Mouse (Mus musculus) heart, postnatal 4 days (tissue): ENCODE results near the gene Mpped1. TPM values are rescaled to one million over a fixed set of nuclear protein-coding genes. Genes with fewer than 3 reads are reported as not detected.

Experiments
- DNase-seq: peaks from one replicate; pipeline ENCODE4 v3.0.0; 2021
- total RNA-seq, 2 experiments: library from RNA; stranded (reverse); gene quantifications; 2 replicates each; pipeline ENCODE4 v1.2.3; 2021

Gene Mpped1
- total RNA-seq, 2 experiments from 2014 or later = not detected

GRCm38 (mm10) chr15:83796924-83797323 lies 17.7 kb downstream of the Mpped1 start:
- no peak for DNase-seq

- no peak for DNase-seq
Observed at GRCm38 (mm10) chr15:83798964-83799363, 19.7 kb downstream of the Mpped1 start.

- no peak for DNase-seq
Observed at GRCm38 (mm10) chr15:83801011-83801410, 21.7 kb downstream of the Mpped1 start.

GRCm38 (mm10) chr15:83814106-83814505 lies 34.8 kb downstream of the Mpped1 start:
- DNase-seq = no peak

GRCm38 (mm10) chr15:83828011-83828410 lies 48.7 kb downstream of the Mpped1 start:
- no peak for DNase-seq

GRCm38 (mm10) chr15:83829226-83829625 lies 50.0 kb downstream of the Mpped1 start:
- DNase-seq = no peak

GRCm38 (mm10) chr15:83832265-83832664 lies 53.0 kb downstream of the Mpped1 start:
- DNase-seq = no peak

- DNase-seq = no peak
Observed at GRCm38 (mm10) chr15:83840950-83841719, 61.9 kb downstream of the Mpped1 start.

- no peak for DNase-seq
Observed at GRCm38 (mm10) chr15:83842419-83842818, 63.2 kb downstream of the Mpped1 start.

GRCm38 (mm10) chr15:83842915-83843789 lies 63.9 kb downstream of the Mpped1 start:
- no peak for DNase-seq

GRCm38 (mm10) chr15:83845734-83846133 lies 66.5 kb downstream of the Mpped1 start:
- DNase-seq = no peak

GRCm38 (mm10) chr15:83846592-83846991 lies 67.3 kb downstream of the Mpped1 start:
- no peak for DNase-seq

- DNase-seq = no peak
Observed at GRCm38 (mm10) chr15:83847512-83847911, 68.2 kb downstream of the Mpped1 start.

- DNase-seq = no peak
Observed at GRCm38 (mm10) chr15:83848193-83848592, 68.9 kb downstream of the Mpped1 start.

GRCm38 (mm10) chr15:83853400-83853811 lies 74.1 kb downstream of the Mpped1 start:
- DNase-seq = no peak

GRCm38 (mm10) chr15:83857129-83857528 lies 77.9 kb downstream of the Mpped1 start:
- DNase-seq = peak; percentile 78

GRCm38 (mm10) chr15:83865626-83866025 lies 86.4 kb downstream of the Mpped1 start:
- DNase-seq = no peak

GRCm38 (mm10) chr15:83870936-83871335 lies 91.7 kb downstream of the Mpped1 start:
- no peak for DNase-seq

GRCm38 (mm10) chr15:83877155-83877866 lies 98.0 kb downstream of the Mpped1 start:
- DNase-seq = no peak

- no peak for DNase-seq
Observed at GRCm38 (mm10) chr15:83877898-83878297, 98.6 kb downstream of the Mpped1 start.

GRCm38 (mm10) chr15:83879845-83880244 lies 100.6 kb downstream of the Mpped1 start:
- DNase-seq = peak; percentile 68

- DNase-seq = no peak
Observed at GRCm38 (mm10) chr15:83883821-83884220, 104.6 kb downstream of the Mpped1 start.

- DNase-seq = no peak
Observed at GRCm38 (mm10) chr15:83884291-83884690, 105.0 kb downstream of the Mpped1 start.
